8 mouse cellular contexts compared by ENCODE assay signal in genomic region chr13:92353956-92354355, GRCm38 (mm10). TPM values are rescaled to one million over a fixed set of nuclear protein-coding genes. Genes with fewer than 3 reads are reported as not detected.
DNase-seq lines count a peak whose midpoint lies in the region; ATAC-seq and TF ChIP-seq lines count a peak whose summit lies in the region.

No protein-coding gene starts in this region.

- WGBS in lung, embryonic 14.5 days = 6% methylated on average over 4 of the region's 4 CpGs
- 30% methylated on average over 4 of the region's 4 CpGs for WGBS in hindbrain, embryonic 12.5 days

- peak overlapping the region; percentile 95 for H3K4me2 ChIP-seq in lung, embryonic 14.5 days
- peak overlapping the region; percentile 96 for H3K4me2 ChIP-seq in hindbrain, embryonic 12.5 days (replicated peaks)

- H3K4me3 ChIP-seq in lung, embryonic 14.5 days (ENCODE audit: low read depth, low read length) = peak overlapping the region; percentile 74
- peak overlapping the region; percentile 51 for H3K4me3 ChIP-seq in hindbrain, embryonic 12.5 days

- peak overlapping the region; percentile 87 for H3K27ac ChIP-seq in lung, embryonic 14.5 days (ENCODE audit: low read depth)
- peak overlapping the region; percentile 69 for H3K27ac ChIP-seq in hindbrain, embryonic 12.5 days

- no peaks in the 10 kb centered on the region for H3K27me3 ChIP-seq in lung, embryonic 14.5 days (ENCODE audit: insufficient read depth, low read length)
- H3K27me3 ChIP-seq in hindbrain, embryonic 12.5 days = no peaks in the 10 kb centered on the region

- H3K9me3 ChIP-seq in lung, embryonic 14.5 days (ENCODE audit: low read depth, low read length) = no peaks in the 10 kb centered on the region
- no peaks in the 10 kb centered on the region for H3K9me3 ChIP-seq in hindbrain, embryonic 12.5 days (replicated peaks)

- H3K4me1 ChIP-seq in lung, embryonic 14.5 days (ENCODE audit: insufficient read depth) = no peaks in the 10 kb centered on the region
- H3K4me1 ChIP-seq in hindbrain, embryonic 12.5 days = peaks cover 24% of the 10 kb centered on the region

- no peak for TF ChIP-seq CTCF in lung, embryonic 14.5 days (IDR thresholded peaks at IDR 0.05; ENCODE audit: low read depth)

- peak; percentile 5; the same call in 1 of the 2 replicates for ATAC-seq in lung, embryonic 14.5 days (ENCODE audit: insufficient read depth)
- ATAC-seq in hindbrain, embryonic 12.5 days (ENCODE audit: low FRiP score) = no peak
- peak; percentile 5; the same call in 1 of the 2 replicates for ATAC-seq in megakaryocyte, adult 5-6 weeks (ENCODE audit: poor library complexity, severe bottlenecking)

- peak overlapping the region; percentile 36 for H3K9ac ChIP-seq in lung, embryonic 14.5 days
- H3K9ac ChIP-seq in hindbrain, embryonic 12.5 days = peak overlapping the region; percentile 52

- DNase-seq in lung, embryonic 14.5 days = peak; percentile 38
- DNase-seq in lung, postnatal 4 days = no peak
- DNase-seq in c-Kit-positive CD71-positive TER-119-positive erythroid progenitor cells, embryonic 14.5 days (ENCODE audit: low spot score) = peak; percentile 29
- no peak for DNase-seq in gastrocnemius, adult 18-20 months (ENCODE audit: low spot score)
- DNase-seq in thymus, postnatal 36 days = no peak
- no peak for DNase-seq in gastrocnemius, postnatal 10 days

- peaks cover 23% of the 10 kb centered on the region for H3K36me3 ChIP-seq in lung, embryonic 14.5 days (ENCODE audit: insufficient read depth)
- peaks cover 12% of the 10 kb centered on the region for H3K36me3 ChIP-seq in hindbrain, embryonic 12.5 days

RNA-seq across cellular contexts. Expression of gene Dhfr, which starts 0.6 kb away (rescaled TPM):
- polyA plus RNA-seq in lung, embryonic 14.5 days (2014; fragmentation: Nextera tagmentation; extraction: Ambion mirVana) = 19.2 and 21.6 TPM in 2 replicates
- polyA plus RNA-seq in hindbrain, embryonic 12.5 days (2016; fragmentation: Nextera tagmentation; extraction: Ambion mirVana) = 11.1 and 11.4 TPM in 2 replicates
- 11.8 and 13.6 TPM in 2 replicates for total RNA-seq in megakaryocyte, adult 5-6 weeks (2015)
- total RNA-seq in megakaryocyte, adult 5-6 weeks (2017) = 12.6 and 12.7 TPM in 2 replicates
- under 1 TPM; 0.68 to 0.71 TPM for total RNA-seq in gastrocnemius, adult 18-20 months (2021)
- 1 to 10 TPM; 1.9 to 2.8 TPM for total RNA-seq in gastrocnemius, postnatal 10 days (2021)

RNA-seq across cellular contexts. Expression of gene Msh3, which starts 0.8 kb away (rescaled TPM):
- 27.6 and 29.1 TPM in 2 replicates for polyA plus RNA-seq in lung, embryonic 14.5 days (2014; fragmentation: Nextera tagmentation; extraction: Ambion mirVana)
- 31.9 and 32.7 TPM in 2 replicates for polyA plus RNA-seq in hindbrain, embryonic 12.5 days (2016; fragmentation: Nextera tagmentation; extraction: Ambion mirVana)
- total RNA-seq in megakaryocyte, adult 5-6 weeks (2015) = 17.3 and 21.3 TPM in 2 replicates
- total RNA-seq in megakaryocyte, adult 5-6 weeks (2017) = 27.5 and 34.6 TPM in 2 replicates
- total RNA-seq in gastrocnemius, adult 18-20 months (2021) = 10 to 100 TPM in 1 of 2 experiments, 1 to 10 TPM in 1; 9.4 to 10.7 TPM
- 10 to 100 TPM in 1 of 2 experiments, 1 to 10 TPM in 1; 9.6 to 18.5 TPM for total RNA-seq in gastrocnemius, postnatal 10 days (2021)

RNA-seq across cellular contexts. Expression of gene Gm20379, which starts 48.2 kb away (rescaled TPM):
- polyA plus RNA-seq in lung, embryonic 14.5 days (2014; fragmentation: Nextera tagmentation; extraction: Ambion mirVana) = 0.95 and 1.4 TPM in 2 replicates
- 1.1 and 1.2 TPM in 2 replicates for polyA plus RNA-seq in hindbrain, embryonic 12.5 days (2016; fragmentation: Nextera tagmentation; extraction: Ambion mirVana)
- not detected in 2 replicates for total RNA-seq in megakaryocyte, adult 5-6 weeks (2015)
- not detected in 2 replicates for total RNA-seq in megakaryocyte, adult 5-6 weeks (2017)
- total RNA-seq in gastrocnemius, adult 18-20 months (2021) = not detected
- not detected for total RNA-seq in gastrocnemius, postnatal 10 days (2021)

Comparison
In these comparisons a context has a peak if more than half of its experiments do, and no peak if none do; other contexts are left out.
1. DNase-seq: peak in lung, embryonic 14.5 days (single experiment) and c-Kit-positive CD71-positive TER-119-positive erythroid progenitor cells, embryonic 14.5 days (single experiment); none in lung, postnatal 4 days (0 of 2), gastrocnemius, adult 18-20 months (single experiment), thymus, postnatal 36 days (0 of 2) and gastrocnemius, postnatal 10 days (single experiment).